Mouse (Mus musculus) liver, embryonic 14.5 days (tissue): ENCODE results near the gene Tor2a. TPM values are rescaled to one million over a fixed set of nuclear protein-coding genes. Genes with fewer than 3 reads are reported as not detected.
A peak's percentile ranks its signal among the peaks of the same experiment; 100 is the strongest.

Source experiments
- ATAC-seq: fragments of 200-750 bp; cut with Nextera tagmentation; 2 replicates; pipeline ENCODE4 v1.8.0; 2017; ENCODE audit warnings: moderate number of reproducible peaks, mild to moderate bottlenecking, moderate library complexity; ENCODE audit not compliant: insufficient read depth
- DNase-seq, 3 experiments: peaks; one replicate each; pipeline ENCODE4 v3.0.0-alpha.2; 2012 to 2013; ENCODE audit warnings: low read depth in 3 of 3, low spot score in 3 of 3
- H3K27ac ChIP-seq: fragments of 300-500 bp; sonication (generic); 2 replicates; pipeline ENCODE4 v1.5.1; 2014; ENCODE audit warnings: moderate library complexity, mild to moderate bottlenecking, control low read depth, inconsistent platforms
- H3K27me3 ChIP-seq: fragments of 300-500 bp; sonication (generic); 2 replicates; pipeline ENCODE4 v1.6.1; 2014; ENCODE audit warnings: mild to moderate bottlenecking, low read length, moderate library complexity; ENCODE audit not compliant: control insufficient read depth, insufficient read depth
- H3K36me3 ChIP-seq: fragments of 300-500 bp; sonication (generic); replicated peaks from 2 replicates; pipeline ENCODE4 v1.6.1; 2014; ENCODE audit warnings: low read depth; ENCODE audit not compliant: control insufficient read depth, insufficient read depth
- H3K4me1 ChIP-seq, 2 experiments: fragments of 200-500 bp in 1 of 2; fragments of 300-500 bp in 1 of 2; sonication (generic) in 1 of 2; replicated peaks; 2 replicates each; pipeline ENCODE4 v1.6.1; 2012 to 2014; ENCODE audit warnings: antibody characterized with exemption in 1 of 2, inconsistent platforms in 1 of 2, low read length in 1 of 2; ENCODE audit not compliant: control insufficient read depth in 2 of 2, insufficient read depth in 2 of 2
- H3K4me2 ChIP-seq: fragments of 300-500 bp; sonication (generic); 2 replicates; pipeline ENCODE4 v1.6.1; 2014; ENCODE audit warnings: low read depth, mild to moderate bottlenecking, control low read depth, moderate library complexity
- H3K4me3 ChIP-seq, 2 experiments: fragments of 200-500 bp in 1 of 2; fragments of 300-500 bp in 1 of 2; sonication (generic) in 1 of 2; 2 replicates each; pipeline ENCODE4 v1.5.1; 2012 to 2014; ENCODE audit warnings: low read depth in 2 of 2, low read length in 2 of 2, mild to moderate bottlenecking in 2 of 2, control low read depth in 1 of 2, inconsistent platforms in 1 of 2, moderate library complexity in 1 of 2; ENCODE audit not compliant: insufficient read depth in 1 of 2
- H3K9ac ChIP-seq: fragments of 300-500 bp; sonication (generic); replicated peaks from 2 replicates; pipeline ENCODE4 v1.6.1; 2014; ENCODE audit warnings: mild to moderate bottlenecking, control low read depth, moderate library complexity
- H3K9me3 ChIP-seq: fragments of 300-500 bp; sonication (generic); 2 replicates; pipeline ENCODE4 v1.6.1; 2016; ENCODE audit warnings: low read length, mixed read lengths; ENCODE audit not compliant: control insufficient read depth
- CTCF ChIP-seq: IDR thresholded peaks from 2 replicates; pipeline ENCODE4 v1.5.1; 2016; ENCODE audit warnings: antibody characterized with exemption, low read depth, control low read depth
- EP300 ChIP-seq: IDR thresholded peaks from 2 replicates; pipeline ENCODE4 v1.6.1; 2016; ENCODE audit warnings: antibody characterized with exemption, low read depth
- WGBS: fragments of 180-500 bp; shearing (Covaris S2); extraction: QIAGEN DNeasy Blood & Tissue Kit; methylation state at CpG from one replicate; pipeline ENCODE4 v1.1.7; 2014; ENCODE audit not compliant: insufficient replicate concordance; 5-methylcytosine and 5-hydroxymethylcytosine counted together
- polyA plus RNA-seq, 2 experiments: library from polyadenylated mRNA; depleted of rRNA in 1 of 2; stranded (reverse) in 1 of 2; unstranded in 1 of 2; fragments of >200 nt; fragmentation: Nextera tagmentation in 1 of 2; extraction: Ambion mirVana in 1 of 2; gene quantifications; 2 replicates each; pipeline versions ENCODE4 v1.2.1 to v1.2.3; 2012 to 2014

Tor2a gene
- polyA plus RNA-seq, 2 experiments, result 21.2 to 25.2 TPM

- no peaks in the 10 kb centered on the region for H3K27me3 ChIP-seq
- no peak overlapping the region for H3K9ac ChIP-seq
- 0 out of 4 replicates have a peak, but pooled peaks cover 0 to 4% of the 10 kb centered on the region in 2 experiments for H3K4me1 ChIP-seq
- ATAC-seq (peak; percentile 14; the same call in 1 of the 2 replicates), DNase-seq (no peak)
- H3K36me3 ChIP-seq, result no peaks in the 10 kb centered on the region
- TF ChIP-seq EP300, result no peak
- TF ChIP-seq CTCF, result no peak
- no peak overlapping the region for H3K4me3 ChIP-seq
- H3K4me2 ChIP-seq, result no peak overlapping the region
- 46% methylated on average over 7 of the region's 7 CpGs for WGBS
- no peak overlapping the region for H3K27ac ChIP-seq
- H3K9me3 ChIP-seq, result no peaks in the 10 kb centered on the region
Measured at GRCm38 (mm10) chr2:32728463-32728862, 28.6 kb upstream of the Tor2a start.

- H3K36me3 ChIP-seq, result no peaks in the 10 kb centered on the region
- H3K9me3 ChIP-seq, result no peaks in the 10 kb centered on the region
- no peaks in the 10 kb centered on the region for H3K27me3 ChIP-seq
- DNase-seq (no peak), ATAC-seq (no peak)
- no peak overlapping the region for H3K4me3 ChIP-seq
- no peak overlapping the region for H3K27ac ChIP-seq
- no peak for TF ChIP-seq EP300
- no peak for TF ChIP-seq CTCF
- H3K9ac ChIP-seq, result no peak overlapping the region
- H3K4me1 ChIP-seq, result peaks cover 0 to 5% of the 10 kb centered on the region in 2 experiments; a peak in 1 of 4 replicates
- 67% methylated on average over 4 of the region's 4 CpGs for WGBS
- no peak overlapping the region; the same call in 1 of the 2 replicates for H3K4me2 ChIP-seq
Measured at GRCm38 (mm10) chr2:32729547-32729946, 27.5 kb upstream of the Tor2a start.

- Histone ChIP-seq H3K36me3 (no peaks in the 10 kb centered on the region), H3K27me3 (no peaks in the 10 kb centered on the region), H3K4me2 (no peak overlapping the region), H3K9me3 (no peaks in the 10 kb centered on the region), H3K9ac (no peak overlapping the region), H3K4me3 (no peak overlapping the region), H3K27ac (no peak overlapping the region), H3K4me1 (peaks cover 0 to 6% of the 10 kb centered on the region in 2 experiments; a peak in 1 of 4 replicates)
- WGBS, result 59% methylated on average over 11 of the region's 11 CpGs
- DNase-seq, result no peak
- no peak for ATAC-seq
- no peak for TF ChIP-seq CTCF
- TF ChIP-seq EP300, result no peak
Measured at GRCm38 (mm10) chr2:32730854-32731253, 26.2 kb upstream of the Tor2a start.

- no peak overlapping the region for H3K4me2 ChIP-seq
Measured at GRCm38 (mm10) chr2:32731911-32732310, 25.1 kb upstream of the Tor2a start.

GRCm38 (mm10) chr2:32732695-32733094 is 24.3 kb upstream of the Tor2a start:
- Histone ChIP-seq H3K4me1 (peaks cover 0 to 4% of the 10 kb centered on the region in 2 experiments; a peak in 2 of 4 replicates), H3K36me3 (no peaks in the 10 kb centered on the region), H3K27ac (no peak overlapping the region), H3K4me2 (no peak overlapping the region), H3K9me3 (no peaks in the 10 kb centered on the region), H3K9ac (no peak overlapping the region), H3K27me3 (no peaks in the 10 kb centered on the region), H3K4me3 (no peak overlapping the region)
- no peak for ATAC-seq
- no peak for TF ChIP-seq EP300
- TF ChIP-seq CTCF, result no peak
- no peak for DNase-seq
- 55% methylated on average over 6 of the region's 6 CpGs for WGBS

More at GRCm38 (mm10) chr2:32731911-32732310, 25.1 kb upstream of the Tor2a start:
- TF ChIP-seq EP300, result no peak
- no peak for TF ChIP-seq CTCF
- Histone ChIP-seq H3K36me3 (no peaks in the 10 kb centered on the region), H3K9me3 (no peaks in the 10 kb centered on the region), H3K27me3 (no peaks in the 10 kb centered on the region), H3K4me3 (no peak overlapping the region), H3K27ac (no peak overlapping the region), H3K4me1 (peaks cover 0 to 5% of the 10 kb centered on the region in 2 experiments; a peak in 2 of 4 replicates), H3K9ac (no peak overlapping the region)
- no peak for ATAC-seq
- 71% methylated on average over 4 of the region's 4 CpGs for WGBS
- DNase-seq, result no peak
